Mouse (Mus musculus) neural tube, embryonic 11.5 days (tissue): ENCODE measurements around the gene Celf5. TPM values are rescaled to one million over a fixed set of nuclear protein-coding genes. Genes with fewer than 3 reads are reported as not detected.
"Not testable (repeated sequence)": the region's sequence is repeated elsewhere in the genome, so short reads cannot be mapped to it uniquely, and the experiment has no call there.

ENCODE experiments used
- ATAC-seq: fragments of 200-750 bp; cut with Nextera tagmentation; 2 replicates; pipeline ENCODE4 v1.8.0; 2017; ENCODE audit warnings: moderate number of reproducible peaks, mild to moderate bottlenecking, moderate TSS enrichment, moderate library complexity; ENCODE audit not compliant: insufficient read depth, low FRiP score, low TSS enrichment
- DNase-seq: peaks from one replicate; pipeline ENCODE4 v3.0.0-alpha.2; 2015; ENCODE audit warnings: low spot score
- H3K27ac ChIP-seq: fragments of 300-500 bp; sonication (generic); 2 replicates; pipeline ENCODE4 v1.5.1; 2014; ENCODE audit warnings: low read depth, mild to moderate bottlenecking, low read length
- H3K27me3 ChIP-seq: fragments of 300-500 bp; sonication (generic); 2 replicates; pipeline ENCODE4 v1.6.1; 2014; ENCODE audit warnings: mild to moderate bottlenecking, low read length, mixed read lengths; ENCODE audit not compliant: control insufficient read depth, insufficient read depth
- H3K36me3 ChIP-seq: fragments of 300-500 bp; sonication (generic); 2 replicates; pipeline ENCODE4 v1.6.1; 2014; ENCODE audit warnings: mild to moderate bottlenecking, low read length, moderate library complexity, mixed read lengths; ENCODE audit not compliant: control insufficient read depth, insufficient read depth
- H3K4me1 ChIP-seq: fragments of 300-500 bp; sonication (generic); 2 replicates; pipeline ENCODE4 v1.6.1; 2014; ENCODE audit warnings: low read length, mixed read lengths; ENCODE audit not compliant: control insufficient read depth, insufficient read depth
- H3K4me2 ChIP-seq: fragments of 300-500 bp; sonication (generic); 2 replicates; pipeline ENCODE4 v1.6.1; 2014; ENCODE audit warnings: low read depth, mild to moderate bottlenecking, moderate library complexity
- H3K4me3 ChIP-seq: fragments of 300-500 bp; sonication (generic); 2 replicates; pipeline ENCODE4 v1.5.1; 2014; ENCODE audit warnings: low read depth, low read length
- H3K9ac ChIP-seq: fragments of 300-500 bp; sonication (generic); 2 replicates; pipeline ENCODE4 v1.6.1; 2014; ENCODE audit warnings: mild to moderate bottlenecking, low read length
- H3K9me3 ChIP-seq: fragments of 300-500 bp; sonication (generic); 2 replicates; pipeline ENCODE4 v1.6.1; 2016; ENCODE audit warnings: low read length; ENCODE audit not compliant: control insufficient read depth
- WGBS: fragments of 180-500 bp; shearing (Covaris S2); extraction: QIAGEN DNeasy Blood & Tissue Kit; methylation state at CpG from one replicate; pipeline ENCODE4 v1.1.7; 2014; 5-methylcytosine and 5-hydroxymethylcytosine counted together
- polyA plus RNA-seq: library from polyadenylated mRNA; unstranded; fragments of >200 nt; fragmentation: Nextera tagmentation; extraction: Ambion mirVana; gene quantifications from 2 replicates; pipeline ENCODE4 v1.2.1, GENCODE M21; 2014

Gene Celf5
- polyA plus RNA-seq, 1 experiment from 2014 or later, result 11.1 TPM

DNA sequence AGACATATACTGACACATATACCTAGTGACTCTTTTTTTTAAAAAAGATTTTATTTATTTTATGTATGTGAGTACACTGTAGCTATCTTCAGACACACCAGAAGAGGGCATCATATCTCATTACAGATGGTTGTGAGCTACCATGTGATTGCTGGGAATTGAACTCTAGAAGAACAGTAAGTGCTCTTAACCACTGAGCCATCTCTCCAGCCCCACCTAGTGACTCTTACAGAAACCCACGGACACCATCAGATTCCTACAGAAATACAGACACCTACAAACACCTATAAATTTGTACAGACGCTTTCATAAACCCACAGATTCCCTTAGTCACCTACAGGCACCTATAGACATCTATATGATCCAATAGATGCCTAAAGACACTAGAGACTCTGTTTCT lies 37.0 kb downstream of the Celf5 start:
- H3K4me3 ChIP-seq, H3K4me1 ChIP-seq, ATAC-seq, DNase-seq, H3K9me3 ChIP-seq, H3K36me3 ChIP-seq, H3K27ac ChIP-seq, H3K9ac ChIP-seq, H3K4me2 ChIP-seq, H3K27me3 ChIP-seq: not testable (repeated sequence)
- 39% methylated on average over 2 of the region's 2 CpGs for WGBS

DNA sequence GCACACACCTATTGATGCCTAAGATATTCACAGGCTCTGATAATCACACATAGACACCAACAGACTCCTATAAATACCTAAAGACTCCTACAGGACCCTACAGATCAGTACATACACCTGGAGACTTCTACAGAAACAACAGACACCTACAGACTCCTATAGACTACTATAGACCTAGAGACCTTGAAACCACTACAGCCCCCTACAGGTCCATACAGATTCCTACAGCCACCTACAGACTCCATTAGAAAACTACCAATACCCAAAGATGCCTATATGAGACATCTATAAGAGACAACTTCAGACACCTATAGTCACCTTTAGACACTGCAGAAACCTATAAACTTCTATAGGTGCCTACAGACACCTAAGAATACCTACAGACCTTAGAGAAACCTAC lies 41.5 kb downstream of the Celf5 start:
- Histone ChIP-seq H3K9ac (no peak overlapping the region), H3K4me3 (no peak overlapping the region), H3K27me3 (no peaks in the 10 kb centered on the region), H3K4me1 (no peaks in the 10 kb centered on the region), H3K27ac (no peak overlapping the region), H3K9me3 (no peaks in the 10 kb centered on the region), H3K4me2 (no peak overlapping the region), H3K36me3 (no peaks in the 10 kb centered on the region)
- DNase-seq (no peak), ATAC-seq (no peak)

DNA sequence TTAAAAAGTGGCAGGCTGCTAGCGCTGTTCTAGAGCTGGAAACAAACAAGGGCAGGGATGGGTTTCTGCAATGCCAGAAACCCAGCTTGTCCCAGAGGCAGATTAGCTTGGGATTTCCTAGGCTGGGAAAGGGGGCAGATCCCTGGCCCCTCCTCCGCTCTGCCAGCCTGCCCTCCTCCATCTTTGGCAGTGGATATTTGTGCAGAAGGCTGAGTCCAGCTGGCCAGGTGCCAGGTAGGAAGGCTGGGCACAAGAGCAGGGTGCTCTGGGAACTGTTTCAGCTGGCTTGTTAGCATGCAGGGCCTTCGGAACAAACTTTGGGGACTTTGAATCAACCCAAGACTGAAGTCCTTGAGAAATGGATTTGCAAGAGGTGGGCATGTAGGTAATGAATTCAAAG lies 47.1 kb downstream of the Celf5 start:
- 77% methylated on average over 3 of the region's 3 CpGs for WGBS
- Histone ChIP-seq H3K4me3 (no peak overlapping the region; the same call in 1 of the 2 replicates), H3K4me1 (0 out of 2 replicates have a peak, but pooled peaks cover 3% of the 10 kb centered on the region), H3K27me3 (peaks cover 7% of the 10 kb centered on the region), H3K27ac (no peak overlapping the region), H3K4me2 (no peak overlapping the region), H3K9ac (no peak overlapping the region), H3K36me3 (no peaks in the 10 kb centered on the region), H3K9me3 (no peaks in the 10 kb centered on the region)
- no peak for DNase-seq
- ATAC-seq, result no peak

DNA sequence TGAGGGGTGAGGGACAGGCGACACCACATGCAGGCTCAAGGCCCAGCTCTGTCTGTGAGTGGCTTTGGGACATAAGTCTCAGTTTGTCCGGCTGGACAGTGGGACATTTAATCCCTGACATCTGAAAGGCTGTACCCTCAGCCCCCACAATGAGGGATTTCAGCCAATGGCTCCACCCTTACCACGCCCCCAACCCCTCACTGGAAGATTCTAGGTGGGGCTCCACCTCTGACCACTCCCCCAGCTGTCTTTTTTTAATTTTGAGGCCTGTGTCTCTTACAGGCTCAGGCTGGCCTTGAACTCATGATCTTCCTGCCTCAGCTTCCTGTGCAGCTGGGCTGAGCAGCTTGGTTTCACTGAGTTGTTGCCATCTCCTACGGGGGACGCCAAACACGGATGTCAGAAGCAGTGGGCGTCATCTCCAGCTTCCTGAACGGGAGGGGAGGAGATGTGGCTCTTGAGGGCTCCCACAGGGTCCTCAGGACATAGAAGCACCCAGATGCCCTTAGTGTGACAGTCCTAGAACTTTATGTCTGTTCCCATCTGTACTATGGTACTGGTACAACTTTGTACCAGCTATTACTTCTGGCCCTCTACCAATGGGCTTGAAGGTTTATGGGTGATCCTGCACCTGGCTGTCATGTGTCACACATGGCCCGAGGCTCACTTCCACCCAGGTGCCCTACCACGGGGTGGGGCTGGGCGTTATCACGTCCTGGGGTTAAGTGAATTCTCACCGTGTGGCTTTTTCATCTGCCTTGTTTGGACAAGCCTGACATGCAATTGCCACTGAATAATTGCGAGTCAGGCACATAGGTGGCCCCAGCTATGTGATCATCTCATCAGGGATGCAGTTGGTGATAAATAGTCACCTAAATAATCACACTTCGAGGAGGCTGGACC lies 47.9 kb downstream of the Celf5 start:
- 66% methylated on average over 15 of the region's 15 CpGs for WGBS
- Histone ChIP-seq H3K36me3 (no peaks in the 10 kb centered on the region), H3K9me3 (no peaks in the 10 kb centered on the region), H3K4me3 (no peak overlapping the region), H3K27ac (no peak overlapping the region), H3K9ac (no peak overlapping the region; the same call in 1 of the 2 replicates), H3K27me3 (peaks cover 7% of the 10 kb centered on the region), H3K4me2 (no peak overlapping the region), H3K4me1 (peaks cover 6% of the 10 kb centered on the region; the same call in 1 of the 2 replicates)
- DNase-seq (peak; percentile 12), ATAC-seq (no peak)

DNA sequence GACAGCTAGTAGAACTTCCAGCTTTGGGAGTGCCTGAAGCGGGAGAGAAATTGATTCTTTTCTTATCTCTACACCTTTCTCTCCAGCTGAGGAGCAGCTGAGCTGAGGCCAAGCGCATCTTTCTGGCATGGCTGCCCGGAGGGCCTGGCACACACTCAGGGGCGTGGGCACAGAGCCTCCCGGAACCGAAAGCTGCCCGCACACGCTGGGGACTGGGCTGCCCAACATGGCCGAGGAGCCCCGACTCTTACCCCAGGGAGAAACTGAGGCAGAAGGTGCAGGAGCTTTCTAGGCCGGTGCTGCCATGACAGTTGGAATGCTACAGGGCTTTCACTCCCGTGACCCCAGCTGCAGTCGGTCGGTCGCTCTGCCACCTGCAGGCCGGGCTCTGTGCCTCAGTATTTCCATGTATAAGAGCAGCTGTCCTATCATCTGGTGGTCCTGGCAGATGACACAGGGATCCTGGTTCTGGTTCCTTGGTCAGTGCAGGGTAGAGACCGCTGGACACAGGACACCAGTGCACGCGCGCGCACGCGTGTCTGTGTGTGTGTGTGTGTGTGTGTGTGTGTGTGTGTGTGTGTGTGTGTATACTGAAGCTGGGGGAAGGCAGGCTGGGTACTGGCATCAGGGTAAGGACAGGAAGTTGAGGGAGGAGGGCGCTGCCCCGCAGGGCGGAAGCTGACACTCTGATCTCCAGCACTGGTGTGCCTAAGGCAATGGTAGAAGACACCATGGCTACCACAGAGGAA lies 48.8 kb downstream of the Celf5 start:
- Histone ChIP-seq H3K9ac (no peak overlapping the region; the same call in 1 of the 2 replicates), H3K27ac (no peak overlapping the region), H3K4me3 (no peak overlapping the region; the same call in 1 of the 2 replicates), H3K36me3 (no peaks in the 10 kb centered on the region), H3K4me2 (peak overlapping the region; percentile 25; the same call in 1 of the 2 replicates), H3K9me3 (no peaks in the 10 kb centered on the region), H3K4me1 (peaks cover 6% of the 10 kb centered on the region; the same call in 1 of the 2 replicates), H3K27me3 (peaks cover 14% of the 10 kb centered on the region)
- DNase-seq (peak; percentile 10), ATAC-seq (no peak)
- WGBS, result 77% methylated on average over 26 of the region's 26 CpGs

DNA sequence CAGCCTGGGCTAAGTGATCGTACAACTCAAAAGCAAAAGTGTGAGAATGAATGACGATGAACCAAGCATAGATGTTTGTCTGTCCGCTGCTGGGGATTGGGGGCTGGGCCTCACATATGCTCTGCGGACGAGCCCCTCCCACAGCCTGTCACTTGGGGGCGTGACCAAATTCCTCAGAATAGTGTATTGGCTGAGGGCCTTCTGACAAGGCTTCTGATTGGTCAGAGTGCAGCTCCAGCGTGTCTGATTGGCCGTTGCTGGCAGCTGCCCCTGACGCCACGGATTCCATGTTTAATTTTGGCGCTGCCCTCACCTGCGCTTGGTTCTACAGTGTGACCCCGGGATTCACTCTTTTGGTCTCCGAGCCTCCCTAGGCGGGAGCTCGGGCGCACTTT lies 49.6 kb downstream of the Celf5 start:
- ATAC-seq, result peak; percentile 89
- H3K9me3 ChIP-seq, result no peaks in the 10 kb centered on the region
- peaks cover 22% of the 10 kb centered on the region for H3K27me3 ChIP-seq
- H3K27ac ChIP-seq, result 0 out of 2 replicates have a peak overlapping the region, but pooled peaks have one; percentile 6
- DNase-seq, result peak; percentile 89
- no peak overlapping the region for H3K9ac ChIP-seq
- H3K4me3 ChIP-seq, result no peak overlapping the region; the same call in none of the 2 replicates
- no peaks in the 10 kb centered on the region for H3K36me3 ChIP-seq
- H3K4me2 ChIP-seq, result peak overlapping the region; percentile 25
- WGBS, result 5% methylated on average over 17 of the region's 17 CpGs
- H3K4me1 ChIP-seq, result peaks cover 6% of the 10 kb centered on the region; the same call in 1 of the 2 replicates

DNA sequence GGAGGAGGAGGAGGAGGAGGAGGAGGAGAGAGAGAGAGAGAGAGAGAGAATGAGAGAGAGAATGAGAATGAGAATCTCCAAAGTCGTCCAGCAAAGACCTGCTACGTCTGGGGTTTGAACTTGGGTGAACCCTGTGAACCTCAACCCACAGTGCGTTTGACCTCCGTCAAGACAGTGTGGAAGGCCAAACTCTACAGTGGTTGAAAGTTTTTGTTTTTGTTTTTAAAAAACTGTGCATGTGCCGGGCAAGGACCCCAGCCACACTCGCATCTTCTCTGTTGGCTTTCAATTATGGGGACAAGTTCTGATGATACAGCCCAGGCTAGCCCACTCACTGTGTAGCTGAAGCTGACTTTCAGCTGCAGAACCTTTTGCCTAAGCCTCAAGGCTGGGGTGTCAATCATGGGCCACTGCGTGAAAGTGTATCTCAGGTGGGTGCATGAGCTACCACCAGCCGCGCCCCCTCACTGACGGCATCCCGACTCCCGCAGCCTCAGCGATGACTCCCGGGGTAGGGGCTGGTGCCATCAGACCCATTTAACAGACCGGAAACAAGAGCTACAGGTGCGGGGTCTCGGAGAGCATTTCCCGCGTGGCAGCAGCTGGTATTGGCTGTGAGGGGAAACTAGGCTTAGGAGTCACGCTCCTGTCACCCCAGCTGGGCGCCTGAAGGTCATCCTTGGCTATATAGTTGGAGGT lies 50.2 kb downstream of the Celf5 start:
- Histone ChIP-seq H3K27ac (0 out of 2 replicates have a peak overlapping the region, but pooled peaks have one; percentile 6), H3K4me2 (no peak overlapping the region), H3K36me3 (no peaks in the 10 kb centered on the region), H3K27me3 (peaks cover 28% of the 10 kb centered on the region), H3K9me3 (no peaks in the 10 kb centered on the region), H3K9ac (no peak overlapping the region), H3K4me3 (peak overlapping the region; percentile 1; the same call in 1 of the 2 replicates), H3K4me1 (peaks cover 6% of the 10 kb centered on the region; the same call in 1 of the 2 replicates)
- WGBS, result 64% methylated on average over 21 of the region's 21 CpGs
- ATAC-seq, result 0 out of 2 replicates have a peak, but pooled peaks have one; percentile 2
- no peak for DNase-seq

DNA sequence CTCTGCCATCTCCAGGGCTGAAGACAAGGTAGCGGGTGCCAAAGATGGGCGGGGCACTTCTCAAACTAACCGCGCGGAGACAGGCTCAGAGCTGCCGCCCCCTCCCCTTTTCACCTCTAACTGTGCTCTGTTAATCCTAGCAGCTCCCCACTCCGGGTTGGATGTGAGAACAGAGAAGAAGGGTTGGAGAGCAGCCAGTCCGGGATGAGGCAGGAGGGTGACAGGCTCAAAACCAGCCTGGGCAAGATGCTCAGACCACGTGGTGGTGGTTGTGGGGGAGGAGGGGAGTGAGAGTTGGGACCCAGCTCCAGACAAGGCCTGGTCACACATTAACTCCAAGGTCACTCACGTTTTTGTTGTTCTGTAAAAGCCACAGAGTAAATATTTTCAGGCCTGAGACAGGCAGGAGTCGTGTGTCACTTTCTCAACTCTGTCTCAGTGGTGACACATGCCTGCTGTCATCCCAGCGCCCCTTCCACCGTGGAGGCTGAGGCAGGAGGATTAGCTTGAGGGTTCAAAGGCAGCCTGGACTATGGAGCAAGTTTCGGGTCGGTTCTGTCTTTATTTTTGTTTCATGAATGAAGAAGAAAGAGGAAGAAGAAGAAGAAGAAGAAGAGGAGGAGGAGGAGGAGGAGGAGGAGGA lies 50.9 kb downstream of the Celf5 start:
- 14% methylated on average over 15 of the region's 15 CpGs for WGBS
- H3K4me3 ChIP-seq, result peak overlapping the region; percentile 86; the same call in 1 of the 2 replicates
- no peaks in the 10 kb centered on the region for H3K9me3 ChIP-seq
- DNase-seq (peak; percentile 25), ATAC-seq (no peak)
- peaks cover 12% of the 10 kb centered on the region for H3K4me1 ChIP-seq
- no peak overlapping the region for H3K9ac ChIP-seq
- H3K27me3 ChIP-seq, result peaks cover 34% of the 10 kb centered on the region
- no peak overlapping the region for H3K27ac ChIP-seq
- H3K4me2 ChIP-seq, result peak overlapping the region; percentile 88; the same call in 1 of the 2 replicates
- H3K36me3 ChIP-seq, result no peaks in the 10 kb centered on the region
